Mouse (Mus musculus): ENCODE data around the gene Tor1aip2. TPM values are rescaled to one million over a fixed set of nuclear protein-coding genes. Genes with fewer than 3 reads are reported as not detected.

Gene Tor1aip2
- polyA plus RNA-seq, 1 experiment: 84.6 TPM

GRCm38 (mm10) chr1:156040731-156041401 is 5.7 kb downstream of the Tor1aip2 start:
- peak overlapping the region; percentile 51 for H3K27ac ChIP-seq (ENCODE audit: insufficient read depth, low read depth, low read length)
- under 1% methylated on average over 22 of the region's 22 CpGs for WGBS
- no peaks in the 10 kb centered on the region for H3K27me3 ChIP-seq (replicated peaks; ENCODE audit: control insufficient read depth, insufficient read depth, low read length)
- H3K36me3 ChIP-seq (ENCODE audit: control insufficient read depth, insufficient read depth, low read length): no peaks in the 10 kb centered on the region; the same call in 1 of the 2 replicates
- peaks cover 31% of the 10 kb centered on the region; the same call in 1 of the 2 replicates for H3K4me1 ChIP-seq (ENCODE audit: control insufficient read depth, insufficient read depth, low read length)
- peak; percentile 97 for DNase-seq
- H3K4me3 ChIP-seq (ENCODE audit: insufficient read depth, low read depth, low read length): peak overlapping the region; percentile 36
- TF ChIP-seq CTCF (conservative IDR thresholded peaks at IDR 0.05; ENCODE audit: insufficient read depth, insufficient read length, low read depth, low read length) (0 out of 2 replicates have a peak, but pooled peaks have one; percentile 3), POLR2A (IDR thresholded peaks at IDR 0.05; ENCODE audit: low read depth, low read length) (peak; percentile 97)

GRCm38 (mm10) chr1:156041451-156042241 is 6.4 kb downstream of the Tor1aip2 start:
- Histone ChIP-seq H3K36me3 (ENCODE audit: control insufficient read depth, insufficient read depth, low read length) (no peaks in the 10 kb centered on the region; the same call in 1 of the 2 replicates), H3K4me1 (ENCODE audit: control insufficient read depth, insufficient read depth, low read length) (peaks cover 32% of the 10 kb centered on the region; the same call in 1 of the 2 replicates), H3K27ac (ENCODE audit: insufficient read depth, low read depth, low read length) (peak overlapping the region; percentile 51), H3K27me3 (replicated peaks; ENCODE audit: control insufficient read depth, insufficient read depth, low read length) (no peaks in the 10 kb centered on the region), H3K4me3 (ENCODE audit: insufficient read depth, low read depth, low read length) (peak overlapping the region; percentile 36)
- no peak for DNase-seq
- WGBS: 13% methylated on average over 7 of the region's 7 CpGs
- TF ChIP-seq POLR2A (IDR thresholded peaks at IDR 0.05; ENCODE audit: low read depth, low read length) (no peak), CTCF (conservative IDR thresholded peaks at IDR 0.05; ENCODE audit: insufficient read depth, insufficient read length, low read depth, low read length) (no peak)

- H3K27me3 ChIP-seq (replicated peaks; ENCODE audit: control insufficient read depth, insufficient read depth, low read length): no peaks in the 10 kb centered on the region
- 62% methylated on average over 5 of the region's 5 CpGs for WGBS
- TF ChIP-seq POLR2A (IDR thresholded peaks at IDR 0.05; ENCODE audit: low read depth, low read length) (no peak), CTCF (conservative IDR thresholded peaks at IDR 0.05; ENCODE audit: insufficient read depth, insufficient read length, low read depth, low read length) (no peak)
- H3K27ac ChIP-seq (ENCODE audit: insufficient read depth, low read depth, low read length): no peak overlapping the region
- no peak for DNase-seq
- no peak overlapping the region for H3K4me3 ChIP-seq (ENCODE audit: insufficient read depth, low read depth, low read length)
- H3K4me1 ChIP-seq (ENCODE audit: control insufficient read depth, insufficient read depth, low read length): peaks cover 32% of the 10 kb centered on the region; the same call in 1 of the 2 replicates
- H3K36me3 ChIP-seq (ENCODE audit: control insufficient read depth, insufficient read depth, low read length): no peaks in the 10 kb centered on the region; the same call in 1 of the 2 replicates
These were observed 7.3 kb downstream of the Tor1aip2 start for GRCm38 (mm10) chr1:156042481-156042880.

GRCm38 (mm10) chr1:156043027-156043426 is 7.8 kb downstream of the Tor1aip2 start:
- 6% methylated on average over 4 of the region's 4 CpGs for WGBS
- Histone ChIP-seq H3K27me3 (replicated peaks; ENCODE audit: control insufficient read depth, insufficient read depth, low read length) (no peaks in the 10 kb centered on the region), H3K36me3 (ENCODE audit: control insufficient read depth, insufficient read depth, low read length) (no peaks in the 10 kb centered on the region; the same call in 1 of the 2 replicates), H3K27ac (ENCODE audit: insufficient read depth, low read depth, low read length) (no peak overlapping the region), H3K4me3 (ENCODE audit: insufficient read depth, low read depth, low read length) (no peak overlapping the region), H3K4me1 (ENCODE audit: control insufficient read depth, insufficient read depth, low read length) (peaks cover 32% of the 10 kb centered on the region; the same call in 1 of the 2 replicates)
- DNase-seq: peak; percentile 82
- TF ChIP-seq POLR2A (IDR thresholded peaks at IDR 0.05; ENCODE audit: low read depth, low read length) (no peak), CTCF (conservative IDR thresholded peaks at IDR 0.05; ENCODE audit: insufficient read depth, insufficient read length, low read depth, low read length) (peak; percentile 73)

- H3K27ac ChIP-seq (ENCODE audit: insufficient read depth, low read depth, low read length): peak overlapping the region; percentile 88
These were observed 9.0 kb downstream of the Tor1aip2 start for GRCm38 (mm10) chr1:156044211-156044611.

GRCm38 (mm10) chr1:156046688-156047087 is 11.5 kb downstream of the Tor1aip2 start:
- peak; percentile 79 for DNase-seq
- H3K36me3 ChIP-seq (ENCODE audit: control insufficient read depth, insufficient read depth, low read length): peaks cover 5% of the 10 kb centered on the region
- no peak for TF ChIP-seq POLR2A (IDR thresholded peaks at IDR 0.05; ENCODE audit: low read depth, low read length)
- TF ChIP-seq CTCF (conservative IDR thresholded peaks at IDR 0.05; ENCODE audit: insufficient read depth, insufficient read length, low read depth, low read length): no peak
- WGBS: 37% methylated on average over 3 of the region's 3 CpGs
- H3K27ac ChIP-seq (ENCODE audit: insufficient read depth, low read depth, low read length): 0 out of 2 replicates have a peak overlapping the region, but pooled peaks have one; percentile 30
- peaks cover 29% of the 10 kb centered on the region; the same call in 1 of the 2 replicates for H3K4me1 ChIP-seq (ENCODE audit: control insufficient read depth, insufficient read depth, low read length)
- H3K4me3 ChIP-seq (ENCODE audit: insufficient read depth, low read depth, low read length): no peak overlapping the region
- H3K27me3 ChIP-seq (replicated peaks; ENCODE audit: control insufficient read depth, insufficient read depth, low read length): no peaks in the 10 kb centered on the region

More at GRCm38 (mm10) chr1:156044211-156044611, 9.0 kb downstream of the Tor1aip2 start:
- H3K4me3 ChIP-seq (ENCODE audit: insufficient read depth, low read depth, low read length): no peak overlapping the region
- peaks cover 32% of the 10 kb centered on the region; the same call in 1 of the 2 replicates for H3K4me1 ChIP-seq (ENCODE audit: control insufficient read depth, insufficient read depth, low read length)
- DNase-seq: peak; percentile 52
- no peaks in the 10 kb centered on the region for H3K27me3 ChIP-seq (replicated peaks; ENCODE audit: control insufficient read depth, insufficient read depth, low read length)
- WGBS: 16% methylated on average over 5 of the region's 5 CpGs
- TF ChIP-seq CTCF (conservative IDR thresholded peaks at IDR 0.05; ENCODE audit: insufficient read depth, insufficient read length, low read depth, low read length) (no peak), POLR2A (IDR thresholded peaks at IDR 0.05; ENCODE audit: low read depth, low read length) (no peak)
- H3K36me3 ChIP-seq (ENCODE audit: control insufficient read depth, insufficient read depth, low read length): no peaks in the 10 kb centered on the region; the same call in none of the 2 replicates
